Mouse (Mus musculus) embryonic fibroblast, embryonic 13.5 days (primary cell): Measurements from ENCODE around the gene Usp5. TPM values are rescaled to one million over a fixed set of nuclear protein-coding genes. Genes with fewer than 3 reads are reported as not detected.

Source experiments
- H3K27ac ChIP-seq: 2 replicates; pipeline ENCODE4 v1.5.1; 2012; ENCODE audit warnings: low read length, control low read depth, inconsistent platforms; ENCODE audit not compliant: insufficient read depth
- H3K4me1 ChIP-seq: 2 replicates; pipeline ENCODE4 v1.6.1; 2011; ENCODE audit warnings: low read length; ENCODE audit not compliant: control insufficient read depth, insufficient read depth
- H3K4me3 ChIP-seq: 2 replicates; pipeline ENCODE4 v1.5.1; 2011; ENCODE audit warnings: mild to moderate bottlenecking, control low read depth, low read length; ENCODE audit not compliant: insufficient read depth
- CTCF ChIP-seq: IDR thresholded peaks from 2 replicates; pipeline ENCODE4 v1.5.1; 2011; ENCODE audit warnings: mild to moderate bottlenecking, control low read depth, low read length, moderate library complexity, borderline replicate concordance; ENCODE audit not compliant: insufficient read depth
- POLR2A ChIP-seq: IDR thresholded peaks from 2 replicates; pipeline ENCODE4 v1.6.1; 2011; ENCODE audit warnings: low read depth, mild to moderate bottlenecking, control low read depth, low read length, moderate library complexity
- polyA plus RNA-seq: library from polyadenylated mRNA; stranded (reverse); fragments of >200 nt; gene quantifications from 2 replicates; pipeline ENCODE4 v1.2.4, GENCODE M21; 2011; ENCODE audit warnings: low read depth; ENCODE audit not compliant: missing spikeins, insufficient read length

The Usp5 gene
- polyA plus RNA-seq, 1 experiment: 87.6 TPM

- Histone ChIP-seq H3K4me3 (no peak overlapping the region), H3K4me1 (no peaks in the 10 kb centered on the region), H3K27ac (no peak overlapping the region)
- TF ChIP-seq POLR2A (no peak), CTCF (no peak)
Observed at GRCm38 (mm10) chr6:124822049-124822448, 7.2 kb downstream of the Usp5 start.

DNA sequence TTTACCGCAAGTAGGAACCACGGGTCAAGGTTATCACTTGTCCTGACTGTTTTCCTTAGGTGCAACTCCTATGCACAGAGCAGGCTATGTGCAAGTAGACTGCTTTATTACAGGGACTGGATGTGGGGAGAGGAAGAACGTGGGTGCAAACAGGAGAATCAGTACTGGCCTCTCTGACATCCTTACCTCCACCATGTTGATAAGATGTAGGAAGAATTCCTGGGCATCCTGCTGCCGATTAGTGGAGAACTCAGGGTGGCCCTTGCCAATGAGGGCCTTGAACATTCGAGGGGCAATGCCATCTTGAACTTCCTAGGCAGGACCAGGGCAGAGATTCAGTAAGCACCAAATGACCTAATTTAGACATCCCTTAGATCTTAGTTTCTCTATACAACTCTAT, 8.4 kb downstream of the Usp5 start:
- TF ChIP-seq CTCF (no peak), POLR2A (no peak)
- no peak overlapping the region for H3K4me3 ChIP-seq
- H3K27ac ChIP-seq: no peak overlapping the region
- no peaks in the 10 kb centered on the region for H3K4me1 ChIP-seq

GRCm38 (mm10) chr6:124817971-124818370, 11.3 kb downstream of the Usp5 start:
- Histone ChIP-seq H3K27ac (no peak overlapping the region), H3K4me3 (no peak overlapping the region), H3K4me1 (no peaks in the 10 kb centered on the region)
- TF ChIP-seq POLR2A (no peak), CTCF (no peak)

DNA sequence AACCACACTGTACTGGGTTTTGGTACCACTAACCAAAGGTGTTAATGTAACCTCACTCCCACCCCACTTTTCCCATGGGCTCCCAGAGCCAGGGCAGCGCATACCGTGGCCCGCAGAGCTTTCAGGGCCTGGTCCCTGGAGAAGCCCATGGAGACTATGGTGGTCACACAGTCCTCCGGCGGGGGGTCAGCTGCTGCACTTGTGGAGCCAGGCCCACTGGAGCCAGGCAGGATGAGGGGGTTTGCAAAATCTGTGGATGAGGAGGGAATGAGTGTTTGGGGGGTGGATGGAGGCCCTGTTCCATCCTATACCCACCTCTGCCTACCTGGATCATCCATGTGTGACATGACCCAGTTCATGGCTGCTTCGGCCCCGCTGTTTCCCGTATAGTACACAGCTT, 11.7 kb downstream of the Usp5 start:
- Histone ChIP-seq H3K4me1 (no peaks in the 10 kb centered on the region), H3K27ac (no peak overlapping the region), H3K4me3 (no peak overlapping the region)
- TF ChIP-seq CTCF (no peak), POLR2A (no peak)

- no peaks in the 10 kb centered on the region for H3K4me1 ChIP-seq
- no peak overlapping the region for H3K27ac ChIP-seq
- no peak overlapping the region for H3K4me3 ChIP-seq
- TF ChIP-seq CTCF (no peak), POLR2A (no peak)
Observed at GRCm38 (mm10) chr6:124817125-124817524, 12.2 kb downstream of the Usp5 start.

- no peak overlapping the region for H3K4me3 ChIP-seq
- no peak for TF ChIP-seq POLR2A
- TF ChIP-seq CTCF: no peak
- no peak overlapping the region for H3K27ac ChIP-seq
- no peaks in the 10 kb centered on the region for H3K4me1 ChIP-seq
Observed at GRCm38 (mm10) chr6:124816611-124817010, 12.7 kb downstream of the Usp5 start.

DNA sequence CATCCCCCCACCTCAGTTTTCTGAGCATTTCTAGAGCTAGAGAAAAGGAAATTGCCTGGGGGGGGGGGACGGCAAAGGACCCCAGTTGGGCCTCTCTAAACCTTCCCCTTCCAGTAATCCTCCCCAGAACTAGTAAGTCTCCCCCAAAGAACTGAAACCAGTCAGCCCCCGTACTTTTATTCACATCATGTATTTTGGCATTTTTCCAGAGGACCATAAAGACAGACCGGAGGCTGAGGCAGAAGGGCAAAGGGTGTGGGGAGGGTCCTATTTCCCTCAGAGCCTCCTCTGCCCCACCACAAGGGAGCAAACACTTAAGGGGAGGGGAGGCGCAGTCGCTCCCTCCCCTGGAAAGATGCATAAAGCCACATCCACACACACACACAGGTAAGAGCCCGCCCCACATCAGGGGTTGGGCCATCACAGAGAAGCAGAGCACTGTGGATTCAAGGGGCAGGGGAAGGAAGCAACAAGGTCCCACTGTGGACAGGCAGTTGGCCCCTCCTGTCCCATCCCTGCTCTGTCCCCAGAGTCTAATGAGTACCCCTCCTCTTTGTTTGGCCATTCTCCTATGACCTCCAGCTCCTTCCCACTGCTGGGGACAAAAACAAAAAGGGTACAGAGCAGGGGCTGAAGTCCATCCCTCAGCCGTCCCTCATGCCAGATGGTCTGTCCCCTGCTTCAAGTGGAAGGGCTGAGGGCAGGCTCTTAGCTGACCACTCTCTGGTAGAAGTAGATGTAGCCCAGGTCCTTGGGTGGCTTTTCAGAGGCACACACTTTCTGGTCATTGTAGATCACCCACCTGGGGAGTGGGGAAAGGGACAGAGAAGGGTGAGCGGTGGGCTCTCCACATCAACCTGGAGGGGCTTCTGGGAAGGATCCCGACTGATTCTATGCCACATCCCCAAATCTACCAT, 14.2 kb downstream of the Usp5 start:
- Histone ChIP-seq H3K27ac (no peak overlapping the region), H3K4me3 (no peak overlapping the region), H3K4me1 (no peaks in the 10 kb centered on the region)
- TF ChIP-seq POLR2A (no peak), CTCF (no peak)

GRCm38 (mm10) chr6:124814448-124814847, 14.8 kb downstream of the Usp5 start:
- no peak overlapping the region for H3K27ac ChIP-seq

GRCm38 (mm10) chr6:124813933-124814332, 15.4 kb downstream of the Usp5 start, which contains the start of gene Tpi1:
Tpi1 (minus strand) TSS chr6:124814296.
- Histone ChIP-seq H3K27ac (peak within 1 kb of the TSS; percentile 58), H3K4me3 (peak within 1 kb of the TSS; percentile 70), H3K4me1 (no peaks in the 10 kb centered on the region)
- TF ChIP-seq POLR2A (peak; percentile 100), CTCF (no peak)

More at GRCm38 (mm10) chr6:124814448-124814847, 14.8 kb downstream of the Usp5 start:
- Histone ChIP-seq H3K4me1 (no peaks in the 10 kb centered on the region), H3K4me3 (no peak overlapping the region)
- TF ChIP-seq CTCF (no peak), POLR2A (no peak)

DNA sequence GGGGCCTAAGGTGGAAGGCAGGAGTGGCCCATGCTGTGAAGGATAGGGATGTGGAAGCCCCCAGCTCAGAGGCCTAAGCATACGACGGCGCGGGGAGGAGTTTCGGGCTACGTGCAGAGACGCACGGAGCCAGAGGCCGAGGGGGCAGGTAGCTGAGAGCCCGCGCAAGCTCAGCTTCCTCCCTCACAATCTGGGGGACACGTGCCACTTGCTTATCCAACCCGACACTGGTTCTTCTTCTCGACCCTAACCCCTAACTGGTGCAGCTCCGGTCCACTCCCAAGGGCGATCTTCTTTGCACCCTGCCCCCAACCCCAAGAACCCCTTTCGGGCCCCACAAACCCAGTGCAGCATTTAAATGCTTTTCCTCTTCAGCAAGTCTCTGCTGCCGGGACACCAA, 15.8 kb downstream of the Usp5 start:
- no peaks in the 10 kb centered on the region for H3K4me1 ChIP-seq
- TF ChIP-seq POLR2A (peak; percentile 52), CTCF (no peak)
- H3K27ac ChIP-seq: peak overlapping the region; percentile 58
- peak overlapping the region; percentile 70 for H3K4me3 ChIP-seq
